Mouse (Mus musculus): ENCODE results near the gene Rpn1.

The Rpn1 gene

GRCm38 (mm10) chr6:88084278-88085151 is at the start of gene Rpn1:
Gene Rpn1, plus strand, starts transcription at chr6:88084482.
- peak; percentile 92 for DNase-seq (ENCODE audit: low read depth, low spot score)

GRCm38 (mm10) chr6:88037471-88038045 is 46.7 kb upstream of the Rpn1 start:
- DNase-seq (ENCODE audit: low read depth, low spot score) = no peak

- no peak for DNase-seq (ENCODE audit: low read depth, low spot score)
Observed at GRCm38 (mm10) chr6:88039426-88039825, 44.9 kb upstream of the Rpn1 start.

- no peak for DNase-seq (ENCODE audit: low read depth, low spot score)
Observed at GRCm38 (mm10) chr6:88041221-88041620, 43.1 kb upstream of the Rpn1 start.

DNA sequence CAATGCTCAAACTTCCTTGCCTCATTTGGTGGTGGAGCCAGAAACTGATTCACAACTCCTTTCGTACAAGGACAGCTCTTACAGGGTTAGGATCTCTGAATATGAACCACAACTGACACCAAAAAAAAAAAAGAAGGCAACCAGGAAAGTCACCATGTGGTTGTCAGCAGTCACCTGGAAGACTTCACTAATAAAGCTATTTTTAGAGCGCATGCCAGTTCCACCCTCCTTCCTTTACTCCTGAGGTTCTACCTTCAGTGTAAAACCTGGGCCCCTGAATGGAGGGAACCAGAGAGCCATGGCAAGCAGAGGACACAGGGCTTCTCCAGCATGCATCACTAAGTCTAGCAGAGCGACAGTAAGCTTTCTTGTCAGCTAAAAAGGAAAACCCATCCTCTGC is 41.9 kb upstream of the Rpn1 start:
- DNase-seq (ENCODE audit: low read depth, low spot score) = no peak

GRCm38 (mm10) chr6:88044234-88044576 is 40.1 kb upstream of the Rpn1 start:
- no peak for DNase-seq (ENCODE audit: low read depth, low spot score)

- DNase-seq (ENCODE audit: low read depth, low spot score) = peak; percentile 92
Observed at GRCm38 (mm10) chr6:88044577-88045405, 39.5 kb upstream of the Rpn1 start, which contains the start of gene Rab7. Gene Rab7, minus strand, starts transcription at chr6:88045270.

- DNase-seq (ENCODE audit: low read depth, low spot score) = no peak
Observed at GRCm38 (mm10) chr6:88045406-88045766, 38.9 kb upstream of the Rpn1 start.

- DNase-seq (ENCODE audit: low read depth, low spot score) = no peak
Observed at GRCm38 (mm10) chr6:88047853-88048252, 36.4 kb upstream of the Rpn1 start.

DNA sequence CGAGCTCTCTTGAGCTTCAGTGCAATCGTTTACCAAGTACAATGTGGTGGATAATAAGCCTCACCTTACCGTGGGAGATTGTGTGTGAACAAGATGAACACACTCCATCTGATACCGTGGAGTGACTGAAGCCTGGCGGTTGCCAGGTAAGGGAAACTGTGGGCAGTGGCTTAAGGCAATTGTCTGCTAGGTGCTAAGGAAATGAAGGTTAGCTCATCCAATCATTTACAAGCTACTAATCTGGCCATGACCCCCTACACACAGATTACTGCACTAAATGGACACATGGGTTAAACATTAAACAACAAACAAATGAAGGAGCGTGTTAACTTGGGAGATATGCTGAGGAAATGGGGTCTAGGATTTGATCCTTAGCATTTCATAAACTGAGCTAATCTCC is 35.3 kb upstream of the Rpn1 start:
- DNase-seq (ENCODE audit: low read depth, low spot score) = no peak

- DNase-seq (ENCODE audit: low read depth, low spot score) = no peak
Observed at GRCm38 (mm10) chr6:88051206-88051605, 33.1 kb upstream of the Rpn1 start.

- no peak for DNase-seq (ENCODE audit: low read depth, low spot score)
Observed at GRCm38 (mm10) chr6:88053228-88054080, 30.8 kb upstream of the Rpn1 start.

GRCm38 (mm10) chr6:88054081-88054835 is 30.0 kb upstream of the Rpn1 start:
- DNase-seq (ENCODE audit: low read depth, low spot score) = no peak

DNA sequence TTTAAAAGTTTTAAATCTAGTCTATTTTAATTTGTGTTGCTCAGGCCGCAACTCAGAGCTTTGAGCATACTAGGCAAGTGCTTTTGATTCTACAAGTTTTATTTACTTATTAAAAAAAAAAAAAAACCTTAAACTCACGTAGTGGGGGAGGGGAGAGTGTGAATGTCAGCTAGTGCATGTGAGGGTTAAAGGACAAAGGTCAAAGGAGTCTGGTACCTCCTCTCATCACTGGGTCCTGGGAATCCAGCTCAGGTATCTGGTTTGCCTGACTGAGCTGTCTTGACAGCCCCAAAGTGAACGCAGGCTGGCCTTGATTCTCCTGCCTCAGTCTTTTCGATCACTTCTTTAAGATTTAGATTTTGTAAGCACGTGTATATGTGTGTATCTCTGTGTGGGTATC is 28.6 kb upstream of the Rpn1 start:
- DNase-seq (ENCODE audit: low read depth, low spot score) = no peak

- DNase-seq (ENCODE audit: low read depth, low spot score) = no peak
Observed at GRCm38 (mm10) chr6:88056866-88057265, 27.4 kb upstream of the Rpn1 start.

GRCm38 (mm10) chr6:88059903-88060302 is 24.4 kb upstream of the Rpn1 start:
- DNase-seq (ENCODE audit: low read depth, low spot score) = no peak

GRCm38 (mm10) chr6:88060602-88061001 is 23.7 kb upstream of the Rpn1 start:
- no peak for DNase-seq (ENCODE audit: low read depth, low spot score)

GRCm38 (mm10) chr6:88061406-88061805 is 22.9 kb upstream of the Rpn1 start:
- no peak for DNase-seq (ENCODE audit: low read depth, low spot score)

- no peak for DNase-seq (ENCODE audit: low read depth, low spot score)
Observed at GRCm38 (mm10) chr6:88062398-88062797, 21.9 kb upstream of the Rpn1 start.

DNA sequence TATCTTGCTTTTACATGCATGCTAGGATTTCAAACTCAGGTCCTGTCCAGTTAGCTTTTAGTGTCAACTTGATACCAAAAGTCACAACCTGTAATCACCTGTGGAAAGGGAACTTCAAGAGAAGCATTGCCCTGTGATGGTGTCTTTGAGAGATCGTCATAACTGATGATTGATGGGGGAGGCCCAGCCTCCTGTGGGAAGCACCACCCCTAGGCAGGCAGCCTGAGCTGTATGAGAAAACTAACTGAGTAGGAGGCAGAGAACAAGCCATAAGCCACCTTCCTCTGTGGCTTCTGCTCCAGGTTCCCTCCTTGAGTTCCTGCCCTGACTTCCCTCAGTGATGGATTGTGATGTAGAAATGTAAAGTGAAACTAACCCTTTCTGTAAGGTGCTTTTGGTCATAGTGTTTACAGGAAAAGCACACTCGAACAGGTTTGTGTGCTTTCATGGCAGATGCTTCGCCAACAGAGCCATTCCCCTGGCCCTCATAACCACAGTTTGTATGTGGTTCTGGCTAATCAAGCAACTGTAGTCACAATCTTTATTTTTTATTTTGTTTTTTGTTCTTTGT is 20.1 kb upstream of the Rpn1 start:
- no peak for DNase-seq (ENCODE audit: low read depth, low spot score)
